Mouse (Mus musculus) left cerebral cortex, postnatal 4 days (tissue): ENCODE data around the gene Htra2. TPM values are rescaled to one million over a fixed set of nuclear protein-coding genes. Genes with fewer than 3 reads are reported as not detected.

ENCODE experiments used
- DNase-seq: peaks from one replicate; pipeline ENCODE4 v3.0.0-alpha.2; 2022
- intact Hi-C: fragments of 180-260 bp; cut with DNase I; formaldehyde crosslinking; loops from one replicate; pipeline ENCODE4 v1.15.1; 2025
- total RNA-seq, 2 experiments: library from RNA; stranded (reverse); gene quantifications; 2 replicates each; pipeline ENCODE4 v1.2.3; 2021

The Htra2 gene
- total RNA-seq, 2 experiments from 2014 or later, result 66.1 to 70.5 TPM

GRCm38 (mm10) chr6:83033249-83034185 lies 21.6 kb downstream of the Htra2 start, which contains the start of the genes Dok1 and Loxl3:
Dok1 (minus strand) TSS chr6:83033471.
Loxl3 (plus strand) TSS chr6:83034173.
- intact Hi-C loops, result no loop called here
- DNase-seq, result peak; percentile 55

GRCm38 (mm10) chr6:83032769-83033191 lies 22.3 kb downstream of the Htra2 start:
- intact Hi-C loops, result no loop called here
- DNase-seq, result no peak

GRCm38 (mm10) chr6:83031921-83032590 lies 23.0 kb downstream of the Htra2 start:
- DNase-seq, result no peak
- intact Hi-C loops, result no loop called here

GRCm38 (mm10) chr6:83031111-83031510 lies 24.0 kb downstream of the Htra2 start:
- intact Hi-C loops, result no loop called here
- DNase-seq, result no peak

- intact Hi-C loops, result no loop called here
- no peak for DNase-seq
These were observed 25.3 kb downstream of the Htra2 start for GRCm38 (mm10) chr6:83029777-83030176.

- no peak for DNase-seq
- intact Hi-C loops, result no loop called here
These were observed 27.4 kb downstream of the Htra2 start for GRCm38 (mm10) chr6:83027706-83028105.

GRCm38 (mm10) chr6:83027293-83027692 lies 27.8 kb downstream of the Htra2 start:
- intact Hi-C loops, result no loop called here

GRCm38 (mm10) chr6:83025221-83025620 lies 29.9 kb downstream of the Htra2 start:
- intact Hi-C loops, result no loop called here
- no peak for DNase-seq

More at GRCm38 (mm10) chr6:83027293-83027692, 27.8 kb downstream of the Htra2 start:
- DNase-seq, result no peak

- no peak for DNase-seq
- intact Hi-C loops, result no loop called here
These were observed 30.7 kb downstream of the Htra2 start for GRCm38 (mm10) chr6:83024421-83024820.

GRCm38 (mm10) chr6:83023786-83024185 lies 31.3 kb downstream of the Htra2 start:
- DNase-seq, result no peak
- intact Hi-C loops, result no loop called here

- no peak for DNase-seq
- intact Hi-C loops, result no loop called here
These were observed 32.1 kb downstream of the Htra2 start for GRCm38 (mm10) chr6:83023008-83023407.

GRCm38 (mm10) chr6:83020836-83021593 lies 34.1 kb downstream of the Htra2 start:
- DNase-seq, result no peak
- intact Hi-C loops, result no loop called here

GRCm38 (mm10) chr6:83020121-83020520 lies 35.0 kb downstream of the Htra2 start:
- no peak for DNase-seq
- intact Hi-C loops, result no loop called here

GRCm38 (mm10) chr6:83019044-83019443 lies 36.0 kb downstream of the Htra2 start:
- intact Hi-C loops, result no loop called here
- no peak for DNase-seq

GRCm38 (mm10) chr6:83017190-83017589 lies 37.9 kb downstream of the Htra2 start:
- DNase-seq, result no peak
- intact Hi-C loops, result no loop called here

GRCm38 (mm10) chr6:83015749-83016148 lies 39.3 kb downstream of the Htra2 start:
- intact Hi-C loops, result no loop called here
- no peak for DNase-seq

- intact Hi-C loops, result no loop called here
- DNase-seq, result no peak
These were observed 40.3 kb downstream of the Htra2 start for GRCm38 (mm10) chr6:83014482-83015466.

- intact Hi-C loops, result no loop called here
- no peak for DNase-seq
These were observed 41.6 kb downstream of the Htra2 start for GRCm38 (mm10) chr6:83013444-83013843.

- DNase-seq, result no peak
- intact Hi-C loops, result no loop called here
These were observed 43.3 kb downstream of the Htra2 start for GRCm38 (mm10) chr6:83011756-83012155.

GRCm38 (mm10) chr6:83011255-83011654 lies 43.8 kb downstream of the Htra2 start:
- no peak for DNase-seq
- intact Hi-C loops, result no loop called here
